Mouse (Mus musculus) liver, postnatal 0 days (tissue): ENCODE measurements at regions not wholly inside any gene's neighbourhood (a gene's known extent, or its start where the extent isn't known, plus 50 kb on each side); places are given as distances from the start of the nearest gene placed in this dataset.

Source experiments
- CTCF ChIP-seq: sonication (generic); IDR thresholded peaks from 2 replicates; pipeline ENCODE4 v1.5.1; 2016; ENCODE audit warnings: antibody characterized with exemption, low read depth
- EP300 ChIP-seq: IDR thresholded peaks from 2 replicates; pipeline ENCODE4 v1.6.1; 2016; ENCODE audit warnings: antibody characterized with exemption, low read depth, mild to moderate bottlenecking

- no peak for TF ChIP-seq CTCF
- no peak for TF ChIP-seq EP300
These were observed 57.6 kb upstream of the Exoc6 start for GRCm38 (mm10) chr19:37492572-37492971.
